Mouse (Mus musculus): ENCODE data around the gene Kcnj9.

The Kcnj9 gene

GRCm38 (mm10) chr1:172329131-172329530 lies at the start of gene Kcnj9:
Gene Kcnj9 (minus strand): TSS chr1:172329318.
- DNase-seq (ENCODE audit: low spot score in 2 of 2): no peak

GRCm38 (mm10) chr1:172376758-172377458 lies 47.8 kb upstream of the Kcnj9 start:
- DNase-seq (ENCODE audit: low spot score in 2 of 2): peak in 1 of 2 experiments; percentile 29

GRCm38 (mm10) chr1:172376198-172376667 lies 47.1 kb upstream of the Kcnj9 start, which contains the start of gene Pigm:
Gene Pigm (plus strand): TSS chr1:172376546.
- peak; percentile 97 to 98 for DNase-seq (ENCODE audit: low spot score in 2 of 2)

- DNase-seq (ENCODE audit: low spot score in 2 of 2): peak; percentile 62 to 78
Observed at GRCm38 (mm10) chr1:172368768-172369418, 39.8 kb upstream of the Kcnj9 start.

GRCm38 (mm10) chr1:172364684-172365083 lies 35.6 kb upstream of the Kcnj9 start:
- DNase-seq (ENCODE audit: low spot score in 2 of 2): peak in 1 of 2 experiments; percentile 41

GRCm38 (mm10) chr1:172358341-172358740 lies 29.2 kb upstream of the Kcnj9 start:
- DNase-seq (ENCODE audit: low spot score in 2 of 2): no peak

- DNase-seq (ENCODE audit: low spot score in 2 of 2): peak; percentile 28 to 55
Observed at GRCm38 (mm10) chr1:172357550-172357949, 28.4 kb upstream of the Kcnj9 start.

GRCm38 (mm10) chr1:172355336-172355735 lies 26.2 kb upstream of the Kcnj9 start:
- no peak for DNase-seq (ENCODE audit: low spot score in 2 of 2)

- no peak for DNase-seq (ENCODE audit: low spot score in 2 of 2)
Observed at GRCm38 (mm10) chr1:172352453-172352852, 23.3 kb upstream of the Kcnj9 start.

GRCm38 (mm10) chr1:172352001-172352400 lies 22.9 kb upstream of the Kcnj9 start:
- DNase-seq (ENCODE audit: low spot score in 2 of 2): no peak

- no peak for DNase-seq (ENCODE audit: low spot score in 2 of 2)
Observed at GRCm38 (mm10) chr1:172349916-172350812, 21.0 kb upstream of the Kcnj9 start.

GRCm38 (mm10) chr1:172349504-172349903 lies 20.4 kb upstream of the Kcnj9 start:
- DNase-seq (ENCODE audit: low spot score in 2 of 2): no peak

- DNase-seq (ENCODE audit: low spot score in 2 of 2): no peak
Observed at GRCm38 (mm10) chr1:172347382-172347781, 18.3 kb upstream of the Kcnj9 start.

GRCm38 (mm10) chr1:172346707-172347106 lies 17.6 kb upstream of the Kcnj9 start:
- DNase-seq (ENCODE audit: low spot score in 2 of 2): no peak

- DNase-seq (ENCODE audit: low spot score in 2 of 2): no peak
Observed at GRCm38 (mm10) chr1:172344820-172345219, 15.7 kb upstream of the Kcnj9 start.

- no peak for DNase-seq (ENCODE audit: low spot score in 2 of 2)
Observed at GRCm38 (mm10) chr1:172343914-172344313, 14.8 kb upstream of the Kcnj9 start.

GRCm38 (mm10) chr1:172342729-172343128 lies 13.6 kb upstream of the Kcnj9 start:
- DNase-seq (ENCODE audit: low spot score in 2 of 2): no peak

GRCm38 (mm10) chr1:172341386-172341785 lies 12.3 kb upstream of the Kcnj9 start:
- DNase-seq (ENCODE audit: low spot score in 2 of 2): no peak

GRCm38 (mm10) chr1:172340729-172341321 lies 11.7 kb upstream of the Kcnj9 start, which contains the start of gene Kcnj10:
Gene Kcnj10 (plus strand): TSS chr1:172341210.
- DNase-seq (ENCODE audit: low spot score in 2 of 2): peak; percentile 26 to 53

- DNase-seq (ENCODE audit: low spot score in 2 of 2): no peak
Observed at GRCm38 (mm10) chr1:172337411-172338185, 8.5 kb upstream of the Kcnj9 start.

- no peak for DNase-seq (ENCODE audit: low spot score in 2 of 2)
Observed at GRCm38 (mm10) chr1:172335804-172336203, 6.7 kb upstream of the Kcnj9 start.

Measured in natural killer cell, adult 2 months (primary cell).